Mouse (Mus musculus) duodenum, adult 2 months (tissue): ENCODE results near the gene Nfia. TPM values are rescaled to one million over a fixed set of nuclear protein-coding genes. Genes with fewer than 3 reads are reported as not detected.

ENCODE experiments used
- polyA plus RNA-seq: library from polyadenylated mRNA; depleted of rRNA; stranded (reverse); fragments of >200 nt; gene quantifications from 2 replicates; pipeline ENCODE4 v1.2.3, GENCODE M21; 2012; ENCODE audit warnings: low replicate concordance; rRNA removed

Gene Nfia
- 11.3 and 16.1 TPM in 2 replicates for polyA plus RNA-seq

DNA sequence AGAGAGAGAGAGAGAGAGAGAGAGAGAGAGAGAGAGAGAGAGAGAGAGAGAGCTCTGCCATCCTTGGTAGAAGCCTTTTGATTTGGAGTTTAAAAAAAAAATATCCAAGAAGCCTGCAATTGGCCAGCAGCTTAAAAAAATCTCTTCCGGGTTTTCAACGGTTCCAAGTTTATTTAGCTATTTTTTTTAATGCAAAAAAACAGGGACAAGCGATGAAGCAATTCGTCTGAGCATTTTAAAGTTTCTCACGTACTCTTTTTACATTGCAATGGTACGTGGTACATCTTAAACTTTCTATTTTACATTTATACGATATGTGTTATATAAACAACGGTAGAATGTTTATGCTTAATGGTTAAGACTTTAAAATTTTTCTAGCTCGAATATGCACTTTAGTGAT, at the start of gene Nfia:
Gene Nfia, plus strand, starts transcription at position 94 of the 400 bp plus-strand sequence.

DNA sequence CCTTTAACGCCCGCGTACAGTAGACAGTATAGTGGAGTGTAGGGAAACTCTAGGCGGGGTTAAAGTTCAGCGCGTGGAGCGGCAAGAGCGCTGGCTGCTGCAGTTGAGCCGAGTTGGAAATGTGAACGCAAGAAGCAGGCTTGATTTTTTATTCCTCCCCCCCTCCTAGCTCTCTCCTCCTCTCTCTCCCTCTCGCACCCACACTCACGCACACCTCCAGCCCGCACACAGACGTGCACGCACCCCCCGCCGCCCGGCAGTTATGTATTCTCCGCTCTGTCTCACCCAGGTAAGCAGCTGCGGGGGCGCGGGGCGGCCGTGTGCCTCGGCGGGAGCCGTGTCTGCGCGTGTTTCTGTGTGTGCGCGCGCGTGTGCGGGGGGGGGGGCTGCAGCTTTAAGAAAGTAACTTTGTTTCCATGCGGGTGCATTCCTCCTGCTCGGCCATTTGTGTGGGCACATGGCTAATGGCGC, 5.2 kb downstream of the Nfia start, which contains the start of gene E130114P18Rik:
Gene E130114P18Rik, minus strand, starts transcription at position 373 of the 471 bp plus-strand sequence.

Other genes with a start within 250 kb of the Nfia start
- gene E130114P18Rik, start 5.3 kb downstream of the Nfia start, polyA plus RNA-seq: not detected in 2 replicates